Mouse (Mus musculus): ENCODE data around the gene Zfp324. TPM values are rescaled to one million over a fixed set of nuclear protein-coding genes. Genes with fewer than 3 reads are reported as not detected.

Gene Zfp324
- 2.9 to 6.0 TPM (median 3.5 TPM) in 4 replicates for total RNA-seq (2023)

GRCm38 (mm10) chr7:12965678-12966091, at the start of gene Zfp324:
TSS of gene Zfp324 (plus strand) at chr7:12965838.

GRCm38 (mm10) chr7:12921705-12922465, 43.8 kb upstream of the Zfp324 start, which contains the start of gene Rps5:
TSS of gene Rps5 (plus strand) at chr7:12922290.

GRCm38 (mm10) chr7:12927191-12927680, 38.4 kb upstream of the Zfp324 start, which contains the start of gene Rnf225:
TSS of gene Rnf225 (plus strand) at chr7:12927416.

GRCm38 (mm10) chr7:12977682-12978389, 12.2 kb downstream of the Zfp324 start, which contains the start of gene Zfp446:
TSS of gene Zfp446 (plus strand) at chr7:12977848.

GRCm38 (mm10) chr7:12998053-12998452, 32.4 kb downstream of the Zfp324 start, which contains the start of gene Slc27a5:
TSS of gene Slc27a5 (minus strand) at chr7:12998192.

GRCm38 (mm10) chr7:12998851-12999250, 33.2 kb downstream of the Zfp324 start, which contains the start of gene Trim28:
TSS of gene Trim28 (plus strand) at chr7:12999114.

GRCm38 (mm10) chr7:13010005-13010908, 44.6 kb downstream of the Zfp324 start, which contains the start of gene Zbtb45:
TSS of gene Zbtb45 (minus strand) at chr7:13010034.

Other genes starting within 250 kb of the Zfp324 start
- not detected in 4 replicates for gene Vmn2r56, start 230.8 kb upstream of the Zfp324 start, total RNA-seq (2023)
- gene Zscan18, start 162.2 kb upstream of the Zfp324 start, total RNA-seq (2023): 31.2 to 41.3 TPM (median 34.6 TPM) in 4 replicates
- gene Zfp329, start 147.0 kb upstream of the Zfp324 start, total RNA-seq (2023): 7.0 to 10.2 TPM (median 9.4 TPM) in 4 replicates
- 112 to 125 TPM (median 118 TPM) in 4 replicates for gene Zfp110, start 131.1 kb upstream of the Zfp324 start, total RNA-seq (2023)
- 1.9 to 3.0 TPM (median 2.3 TPM) in 4 replicates for gene Zfp128, start 84.7 kb upstream of the Zfp324 start, total RNA-seq (2023)
- gene Zscan22, start 68.0 kb upstream of the Zfp324 start, total RNA-seq (2023): 12.8 to 15.4 TPM (median 13.6 TPM) in 4 replicates
- gene Rps5, start 43.5 kb upstream of the Zfp324 start, total RNA-seq (2023): 2,155 to 2,273 TPM (median 2,193 TPM) in 4 replicates
- 1.2 to 1.7 TPM (median 1.3 TPM) in 4 replicates for gene Rnf225, start 38.4 kb upstream of the Zfp324 start, total RNA-seq (2023)
- gene Zfp446, start 12.0 kb downstream of the Zfp324 start, total RNA-seq (2023): 8.7 to 10.7 TPM (median 9.6 TPM) in 4 replicates
- not detected in 4 replicates for gene Slc27a5, start 32.4 kb downstream of the Zfp324 start, total RNA-seq (2023)
- gene Trim28, start 33.3 kb downstream of the Zfp324 start, total RNA-seq (2023): 351 to 392 TPM (median 373 TPM) in 4 replicates
- gene Zbtb45, start 44.2 kb downstream of the Zfp324 start, total RNA-seq (2023): 3.9 to 9.9 TPM (median 5.9 TPM) in 4 replicates
- 88.1 to 101 TPM (median 92.6 TPM) in 4 replicates for gene Chmp2a, start 69.0 kb downstream of the Zfp324 start, total RNA-seq (2023)
- 76.5 to 89.6 TPM (median 83.2 TPM) in 4 replicates for gene Ube2m, start 72.4 kb downstream of the Zfp324 start, total RNA-seq (2023)
- 0.45 to 0.75 TPM (median 0.56 TPM) in 4 replicates for gene Mzf1, start 88.9 kb downstream of the Zfp324 start, total RNA-seq (2023)
- gene Vmn1r85, start 129.3 kb downstream of the Zfp324 start, total RNA-seq (2023): not detected in 4 replicates
- gene Vmn1r86, start 154.1 kb downstream of the Zfp324 start, total RNA-seq (2023): not detected in 4 replicates
- not detected in 4 replicates for gene Vmn1r87, start 174.3 kb downstream of the Zfp324 start, total RNA-seq (2023)
- gene Vmn1r88, start 193.7 kb downstream of the Zfp324 start, total RNA-seq (2023): 0.17 to 0.28 TPM (median 0.21 TPM) in 3 of 4 replicates, not detected in the other
- gene Vmn1r89, start 247.2 kb downstream of the Zfp324 start, total RNA-seq (2023): not detected in 4 replicates

Measured in B cell, adult 62 days (primary cell).